Mouse (Mus musculus): ENCODE results near the gene Ccdc9. TPM values are rescaled to one million over a fixed set of nuclear protein-coding genes. Genes with fewer than 3 reads are reported as not detected.

Ccdc9 gene
- not detected in 2 replicates for polyA plus RNA-seq (2012; ENCODE audit: insufficient read depth, insufficient read length, low replicate concordance, missing spikeins)

DNA sequence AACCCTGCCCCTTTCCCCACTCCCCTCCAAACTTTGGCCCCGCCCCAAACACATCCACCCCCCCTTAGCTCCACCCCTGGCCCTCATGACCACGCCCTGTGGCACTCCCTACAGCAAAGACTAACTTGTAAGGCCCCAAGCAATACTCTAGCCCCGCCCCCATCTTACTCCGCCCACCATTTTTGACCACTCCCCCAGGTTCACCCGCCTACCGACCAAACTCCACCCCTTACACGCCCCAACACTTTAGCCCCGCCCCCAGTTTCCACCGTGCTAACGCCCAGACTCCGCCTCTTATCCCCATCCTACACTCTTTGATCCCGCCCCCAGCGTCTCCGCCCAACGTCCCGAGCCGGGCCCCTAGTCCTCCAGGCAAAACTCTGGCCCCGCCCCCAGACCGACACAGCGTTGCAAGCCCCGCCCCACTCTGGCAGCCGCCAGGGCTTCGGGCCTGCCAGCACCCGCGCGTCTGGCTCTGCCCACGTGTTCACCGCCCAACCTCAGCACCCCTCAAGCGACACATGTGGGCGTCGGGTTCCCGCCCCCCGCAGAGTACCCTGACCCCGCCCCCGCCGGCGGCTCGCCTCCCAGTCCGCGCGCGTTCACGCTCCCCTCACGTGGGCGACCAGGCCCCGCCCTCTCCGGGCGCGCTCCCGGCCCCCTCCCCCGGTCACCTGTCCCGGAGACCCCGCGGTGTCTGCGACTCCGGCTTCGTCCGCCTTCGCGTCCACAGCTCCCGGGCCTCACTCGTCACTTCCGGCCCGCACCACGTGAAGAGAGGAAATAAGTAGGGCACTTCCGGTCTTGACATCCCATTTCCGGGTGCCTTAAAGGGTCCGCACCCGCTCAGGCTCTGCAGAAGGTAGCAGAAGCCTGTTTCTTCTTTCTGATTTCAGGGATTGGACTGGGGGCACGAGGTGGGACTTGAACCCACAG lies at the start of gene Ccdc9:
Gene Ccdc9 (minus strand): TSS at position 770 of the 936 bp plus-strand sequence.
- 1% methylated on average over 70 of the region's 70 CpGs for WGBS
- TF ChIP-seq CTCF (IDR thresholded peaks at IDR 0.05; ENCODE audit: insufficient read depth, low read depth, low read length) (0 out of 2 replicates have a peak, but pooled peaks have one; percentile 4), POLR2A (IDR thresholded peaks at IDR 0.05; ENCODE audit: insufficient read depth, low read depth, low read length) (0 out of 2 replicates have a peak, but pooled peaks have one; percentile 32)
- H3K27ac ChIP-seq (ENCODE audit: insufficient read depth, low read depth, low read length): peak within 1 kb of the TSS; percentile 82
- H3K4me1 ChIP-seq (ENCODE audit: control insufficient read depth, insufficient read depth, low read length): peaks cover 16% of the 10 kb centered on the region
- H3K4me3 ChIP-seq (ENCODE audit: insufficient read depth, low read depth, low read length): peak within 1 kb of the TSS; percentile 62

DNA sequence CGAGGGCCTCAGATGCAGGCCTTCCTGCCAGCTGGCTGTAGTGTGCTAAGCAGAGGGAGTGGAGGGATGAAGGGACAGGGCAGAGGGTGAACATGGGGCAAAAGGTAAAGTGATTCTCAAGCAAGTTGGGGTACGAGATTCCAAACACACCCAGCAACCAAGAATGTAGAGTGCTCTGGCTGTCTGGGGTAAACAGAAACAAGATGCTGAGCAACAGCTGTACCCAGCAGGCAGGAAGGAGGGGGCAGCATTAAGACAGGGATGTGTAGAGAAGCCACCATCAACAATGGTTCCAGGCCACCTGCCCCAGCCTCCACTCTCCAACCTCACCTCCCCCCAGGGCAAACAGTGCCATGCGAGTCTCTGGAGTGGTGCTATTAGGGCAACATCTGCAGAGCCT lies 42.6 kb upstream of the Ccdc9 start:
- no peak for TF ChIP-seq CTCF (IDR thresholded peaks at IDR 0.05; ENCODE audit: insufficient read depth, low read depth, low read length)
- no peak for TF ChIP-seq POLR2A (IDR thresholded peaks at IDR 0.05; ENCODE audit: insufficient read depth, low read depth, low read length)
- H3K27ac ChIP-seq (ENCODE audit: insufficient read depth, low read depth, low read length): no peak overlapping the region
- WGBS: 83% methylated on average over 3 of the region's 3 CpGs
- H3K4me3 ChIP-seq (ENCODE audit: insufficient read depth, low read depth, low read length): no peak overlapping the region
- H3K4me1 ChIP-seq (ENCODE audit: control insufficient read depth, insufficient read depth, low read length): peaks cover 3% of the 10 kb centered on the region; the same call in 1 of the 2 replicates

DNA sequence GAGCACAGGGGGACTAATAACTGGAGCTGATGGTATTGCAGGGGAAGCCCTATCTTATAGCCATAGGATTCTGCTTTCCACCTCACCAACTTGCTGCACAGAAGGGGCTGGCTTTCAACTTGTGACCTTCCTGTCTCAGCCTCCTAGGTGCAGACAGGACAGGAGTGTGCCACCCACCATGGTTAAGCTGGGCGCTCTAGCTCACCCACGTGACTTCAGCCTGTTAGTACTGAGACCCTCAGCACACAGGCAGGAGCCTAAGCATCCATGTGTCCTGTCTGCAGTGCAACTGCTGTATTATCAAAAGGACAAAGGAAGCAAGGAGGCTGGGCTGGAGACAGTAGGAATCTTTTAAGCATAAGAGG lies 40.0 kb upstream of the Ccdc9 start:
- WGBS: 95% methylated on average over 2 of the region's 2 CpGs
- peaks cover 3% of the 10 kb centered on the region; the same call in 1 of the 2 replicates for H3K4me1 ChIP-seq (ENCODE audit: control insufficient read depth, insufficient read depth, low read length)

DNA sequence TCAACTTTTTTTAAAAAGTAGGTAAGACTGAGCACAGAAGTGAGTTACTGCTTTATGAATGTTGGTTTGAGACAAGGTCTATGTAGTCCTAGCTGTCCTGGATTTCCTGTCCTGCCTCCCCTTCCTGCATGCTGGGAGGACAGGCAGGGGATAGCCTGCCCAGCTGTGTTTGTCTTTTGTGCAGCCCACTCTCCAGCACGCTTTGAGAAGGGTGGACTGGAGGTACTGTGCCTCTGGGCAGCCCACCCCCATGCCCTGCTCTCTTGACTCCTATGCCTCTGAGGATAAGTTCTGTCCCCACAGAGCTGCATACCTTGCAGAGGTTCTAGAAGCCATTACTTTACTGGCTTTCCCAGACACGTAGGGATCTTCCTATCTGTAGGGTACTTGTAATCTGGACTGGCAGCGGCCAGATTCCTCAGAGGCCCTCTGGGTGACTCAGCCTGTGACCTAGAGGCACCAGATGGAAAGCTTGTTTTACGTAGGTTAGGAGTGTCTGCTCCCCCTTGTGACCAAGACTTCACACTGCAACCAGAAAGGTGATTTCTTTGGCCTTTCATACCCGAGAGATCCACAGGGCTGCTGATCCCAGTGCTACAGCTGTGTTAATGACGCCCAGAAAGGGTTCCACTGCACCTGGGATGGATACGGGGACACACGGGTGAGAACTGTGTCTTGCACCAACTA lies 39.5 kb upstream of the Ccdc9 start:
- WGBS: 23% methylated on average over 8 of the region's 8 CpGs
- TF ChIP-seq POLR2A (IDR thresholded peaks at IDR 0.05; ENCODE audit: insufficient read depth, low read depth, low read length) (no peak), CTCF (IDR thresholded peaks at IDR 0.05; ENCODE audit: insufficient read depth, low read depth, low read length) (peak; percentile 39; the same call in 1 of the 2 replicates)
- Histone ChIP-seq H3K4me1 (ENCODE audit: control insufficient read depth, insufficient read depth, low read length) (peaks cover 3% of the 10 kb centered on the region; the same call in 1 of the 2 replicates), H3K4me3 (ENCODE audit: insufficient read depth, low read depth, low read length) (no peak overlapping the region), H3K27ac (ENCODE audit: insufficient read depth, low read depth, low read length) (no peak overlapping the region)

More for the DNA sequence above, 40.0 kb upstream of the Ccdc9 start:
- TF ChIP-seq POLR2A (IDR thresholded peaks at IDR 0.05; ENCODE audit: insufficient read depth, low read depth, low read length) (no peak), CTCF (IDR thresholded peaks at IDR 0.05; ENCODE audit: insufficient read depth, low read depth, low read length) (0 out of 2 replicates have a peak, but pooled peaks have one; percentile 4)
- Histone ChIP-seq H3K27ac (ENCODE audit: insufficient read depth, low read depth, low read length) (no peak overlapping the region), H3K4me3 (ENCODE audit: insufficient read depth, low read depth, low read length) (no peak overlapping the region)

DNA sequence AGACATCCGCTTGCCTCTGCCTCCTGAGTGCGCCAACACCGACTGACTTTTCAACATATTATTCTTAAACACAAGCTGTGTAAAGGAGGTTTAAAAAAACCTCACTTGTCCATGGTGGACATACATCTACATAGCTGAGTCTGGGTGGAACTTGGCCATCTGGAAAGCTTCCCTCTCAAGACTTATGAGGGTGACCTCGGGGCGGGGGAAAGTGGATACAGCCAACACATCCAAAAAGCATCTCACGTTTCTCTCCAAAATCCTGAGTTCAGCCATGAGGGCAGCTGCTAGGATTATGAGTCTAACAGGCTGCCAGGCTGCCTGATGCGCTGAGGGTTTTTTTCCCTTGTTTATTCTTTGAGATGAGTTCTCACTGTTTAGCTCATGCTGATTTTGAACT lies 38.1 kb upstream of the Ccdc9 start:
- H3K4me1 ChIP-seq (ENCODE audit: control insufficient read depth, insufficient read depth, low read length): peaks cover 3% of the 10 kb centered on the region; the same call in 1 of the 2 replicates
- H3K4me3 ChIP-seq (ENCODE audit: insufficient read depth, low read depth, low read length): no peak overlapping the region
- TF ChIP-seq POLR2A (IDR thresholded peaks at IDR 0.05; ENCODE audit: insufficient read depth, low read depth, low read length): no peak
- TF ChIP-seq CTCF (IDR thresholded peaks at IDR 0.05; ENCODE audit: insufficient read depth, low read depth, low read length): no peak
- WGBS: 90% methylated on average over 7 of the region's 7 CpGs
- no peak overlapping the region for H3K27ac ChIP-seq (ENCODE audit: insufficient read depth, low read depth, low read length)

DNA sequence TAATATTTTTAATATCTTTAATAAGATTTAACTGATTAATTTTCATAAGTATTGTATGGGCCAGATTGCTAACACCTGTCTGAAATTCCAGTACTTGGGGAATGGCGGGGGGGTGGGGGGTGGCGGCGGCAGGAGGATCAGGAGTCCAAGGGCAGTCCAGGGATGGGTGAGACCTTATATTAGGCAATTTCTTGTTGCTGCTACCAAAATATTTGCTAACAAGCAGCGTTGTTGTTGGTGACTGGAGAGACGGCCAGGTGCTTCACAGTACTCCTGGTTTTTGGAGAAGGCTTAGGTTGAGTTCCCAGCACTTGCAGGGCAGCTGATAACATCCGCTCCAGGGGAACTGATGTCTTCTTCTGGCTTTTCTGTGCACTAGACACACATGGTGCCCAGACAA lies 33.9 kb upstream of the Ccdc9 start:
- no peaks in the 10 kb centered on the region for H3K4me1 ChIP-seq (ENCODE audit: control insufficient read depth, insufficient read depth, low read length)
- no peak overlapping the region for H3K27ac ChIP-seq (ENCODE audit: insufficient read depth, low read depth, low read length)
- no peak overlapping the region for H3K4me3 ChIP-seq (ENCODE audit: insufficient read depth, low read depth, low read length)
- no peak for TF ChIP-seq POLR2A (IDR thresholded peaks at IDR 0.05; ENCODE audit: insufficient read depth, low read depth, low read length)
- no peak for TF ChIP-seq CTCF (IDR thresholded peaks at IDR 0.05; ENCODE audit: insufficient read depth, low read depth, low read length)
- 97% methylated on average over 6 of the region's 6 CpGs for WGBS

DNA sequence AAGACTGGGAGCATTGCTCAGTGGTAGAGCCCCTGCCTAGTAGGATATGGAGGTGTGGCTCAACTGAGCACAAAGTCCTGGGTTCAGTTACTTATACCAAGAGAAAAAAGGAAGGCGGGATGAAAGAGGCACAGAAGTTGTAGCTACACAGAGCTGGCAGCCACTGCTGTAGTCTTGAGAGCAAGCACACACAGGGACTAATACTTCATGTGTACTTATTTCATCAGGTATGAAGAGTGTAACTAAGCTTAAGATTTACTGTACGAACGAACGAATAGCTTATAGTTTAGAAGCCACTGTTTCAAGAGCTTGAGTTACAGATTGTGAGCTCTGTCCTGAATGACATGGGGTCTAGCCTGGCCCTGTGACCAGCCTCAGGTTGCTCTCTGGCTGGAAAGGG lies 32.6 kb upstream of the Ccdc9 start:
- WGBS: 90% methylated on average over 4 of the region's 4 CpGs
- H3K4me1 ChIP-seq (ENCODE audit: control insufficient read depth, insufficient read depth, low read length): peaks cover 2% of the 10 kb centered on the region
- TF ChIP-seq POLR2A (IDR thresholded peaks at IDR 0.05; ENCODE audit: insufficient read depth, low read depth, low read length) (no peak), CTCF (IDR thresholded peaks at IDR 0.05; ENCODE audit: insufficient read depth, low read depth, low read length) (no peak)
- H3K4me3 ChIP-seq (ENCODE audit: insufficient read depth, low read depth, low read length): no peak overlapping the region
- no peak overlapping the region for H3K27ac ChIP-seq (ENCODE audit: insufficient read depth, low read depth, low read length)

DNA sequence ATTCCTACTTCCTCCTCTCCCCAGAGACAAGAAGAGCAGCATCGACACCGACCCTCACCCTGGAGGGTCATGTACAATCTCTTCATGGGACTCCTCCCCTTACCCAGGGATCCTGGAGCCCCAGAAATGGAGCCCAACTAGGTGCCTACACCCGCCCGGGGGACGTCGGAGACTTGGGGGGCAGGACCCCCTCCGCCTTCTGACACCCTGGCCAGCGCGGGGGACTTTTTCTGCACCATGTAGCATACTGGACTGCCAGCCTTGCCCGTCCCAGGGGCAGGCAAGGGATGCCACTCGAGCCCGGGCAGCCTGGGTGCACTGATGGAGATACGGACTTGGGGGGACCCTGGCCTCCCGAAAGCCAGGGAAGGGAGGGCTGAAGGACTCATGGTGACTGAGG lies 30.5 kb upstream of the Ccdc9 start:
- peaks cover 21% of the 10 kb centered on the region for H3K4me1 ChIP-seq (ENCODE audit: control insufficient read depth, insufficient read depth, low read length)
- WGBS: 89% methylated on average over 14 of the region's 14 CpGs
- TF ChIP-seq CTCF (IDR thresholded peaks at IDR 0.05; ENCODE audit: insufficient read depth, low read depth, low read length): no peak
- TF ChIP-seq POLR2A (IDR thresholded peaks at IDR 0.05; ENCODE audit: insufficient read depth, low read depth, low read length): no peak
- H3K27ac ChIP-seq (ENCODE audit: insufficient read depth, low read depth, low read length): no peak overlapping the region
- no peak overlapping the region for H3K4me3 ChIP-seq (ENCODE audit: insufficient read depth, low read depth, low read length)
